Mouse (Mus musculus) lung, postnatal 0 days (tissue): ENCODE measurements at regions not wholly inside any gene's neighbourhood (a gene's known extent, or its start where the extent isn't known, plus 50 kb on each side); places are given as distances from the start of the nearest gene placed in this dataset.

ENCODE experiments used
- ATAC-seq: fragments of 200-750 bp; cut with Nextera tagmentation; 2 replicates; pipeline ENCODE4 v1.8.0; 2017; ENCODE audit warnings: moderate library complexity
- DNase-seq: peaks from one replicate; pipeline ENCODE4 v3.0.0-alpha.2; 2016; ENCODE audit warnings: low spot score
- H3K27ac ChIP-seq: fragments of 300-500 bp; sonication (generic); 2 replicates; pipeline ENCODE4 v1.5.1; 2014; ENCODE audit warnings: antibody characterized with exemption, mild to moderate bottlenecking, low read length, mixed read lengths
- H3K27me3 ChIP-seq: fragments of 300-500 bp; sonication (generic); replicated peaks from 2 replicates; pipeline ENCODE4 v1.6.1; 2014; ENCODE audit warnings: low read length, mixed read lengths; ENCODE audit not compliant: insufficient read depth
- H3K36me3 ChIP-seq: fragments of 300-500 bp; sonication (generic); 2 replicates; pipeline ENCODE4 v1.6.1; 2014; ENCODE audit warnings: low read length, mixed read lengths; ENCODE audit not compliant: insufficient read depth
- H3K4me1 ChIP-seq: fragments of 300-500 bp; sonication (generic); 2 replicates; pipeline ENCODE4 v1.6.1; 2014; ENCODE audit warnings: antibody characterized with exemption, low read depth, low read length, mixed read lengths; ENCODE audit not compliant: insufficient read depth
- H3K4me2 ChIP-seq: fragments of 300-500 bp; sonication (generic); replicated peaks from 2 replicates; pipeline ENCODE4 v1.6.1; 2014; ENCODE audit warnings: low read depth, mild to moderate bottlenecking, low read length, moderate library complexity, mixed read lengths
- H3K4me3 ChIP-seq: fragments of 300-500 bp; sonication (generic); 2 replicates; pipeline ENCODE4 v1.5.1; 2014; ENCODE audit warnings: low read depth, low read length
- H3K9ac ChIP-seq: fragments of 300-500 bp; sonication (generic); replicated peaks from 2 replicates; pipeline ENCODE4 v1.6.1; 2014; ENCODE audit warnings: low read depth, mild to moderate bottlenecking
- H3K9me3 ChIP-seq: fragments of 300-500 bp; sonication (generic); 2 replicates; pipeline ENCODE4 v1.6.1; 2016; ENCODE audit warnings: low read length, mixed read lengths
- CTCF ChIP-seq: IDR thresholded peaks from 2 replicates; pipeline ENCODE4 v1.5.1; 2016; ENCODE audit warnings: antibody characterized with exemption, mild to moderate bottlenecking
- EP300 ChIP-seq: IDR thresholded peaks from 2 replicates; pipeline ENCODE4 v1.6.1; 2016; ENCODE audit warnings: antibody characterized with exemption, mild to moderate bottlenecking, control low read depth
- WGBS: fragments of 180-500 bp; shearing (Covaris S2); extraction: QIAGEN DNeasy Blood & Tissue Kit; methylation state at CpG from one replicate; pipeline ENCODE4 v1.1.7; 2014; 5-methylcytosine and 5-hydroxymethylcytosine counted together

DNA sequence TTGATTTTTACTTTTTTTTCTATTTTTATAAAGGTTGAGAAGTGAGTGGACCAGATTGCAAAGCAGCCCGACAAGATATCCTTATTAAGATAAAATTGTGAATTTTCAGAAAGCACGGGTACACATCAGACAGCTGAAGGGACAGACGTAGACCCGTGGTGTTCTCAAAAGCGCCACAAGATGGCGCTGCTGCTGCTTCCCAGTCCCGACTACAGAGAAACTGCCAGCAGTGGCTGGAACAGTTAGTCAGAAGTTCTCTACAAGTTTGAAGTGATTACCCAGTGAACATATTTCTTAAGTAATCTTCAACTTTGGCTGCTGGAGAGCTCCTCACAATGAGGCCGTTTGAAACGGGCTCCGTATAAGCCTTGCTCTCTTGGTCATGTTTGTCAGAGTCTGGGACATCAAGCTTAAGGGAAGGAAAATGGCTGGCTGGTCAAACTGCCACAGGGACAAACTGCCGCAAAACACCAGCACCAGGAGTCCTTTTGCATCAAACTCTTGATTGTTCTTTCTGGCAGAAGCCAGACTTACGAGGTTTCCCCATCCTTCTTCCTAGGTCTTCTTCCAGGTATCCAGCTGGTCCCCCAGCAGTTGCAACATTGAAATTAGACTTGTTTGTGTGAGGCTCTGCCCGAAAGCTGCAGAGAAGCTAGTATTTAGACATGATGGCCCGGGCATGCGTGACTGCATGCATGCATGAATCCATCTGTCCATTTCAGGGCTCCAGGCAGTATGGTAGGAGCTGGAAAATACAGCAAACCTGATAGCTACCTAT is 106.0 kb upstream of the Chd6 start:
- DNase-seq (peak; percentile 94), ATAC-seq (peak; percentile 78)
- no peak overlapping the region for H3K27ac ChIP-seq
- H3K36me3 ChIP-seq = no peaks in the 10 kb centered on the region
- no peak overlapping the region for H3K4me3 ChIP-seq
- no peaks in the 10 kb centered on the region for H3K4me1 ChIP-seq
- no peak overlapping the region for H3K9ac ChIP-seq
- no peak overlapping the region for H3K4me2 ChIP-seq
- no peaks in the 10 kb centered on the region for H3K27me3 ChIP-seq
- peak; percentile 89 for TF ChIP-seq CTCF
- TF ChIP-seq EP300 = no peak
- 23% methylated on average over 15 of the region's 15 CpGs for WGBS
- no peaks in the 10 kb centered on the region for H3K9me3 ChIP-seq

DNA sequence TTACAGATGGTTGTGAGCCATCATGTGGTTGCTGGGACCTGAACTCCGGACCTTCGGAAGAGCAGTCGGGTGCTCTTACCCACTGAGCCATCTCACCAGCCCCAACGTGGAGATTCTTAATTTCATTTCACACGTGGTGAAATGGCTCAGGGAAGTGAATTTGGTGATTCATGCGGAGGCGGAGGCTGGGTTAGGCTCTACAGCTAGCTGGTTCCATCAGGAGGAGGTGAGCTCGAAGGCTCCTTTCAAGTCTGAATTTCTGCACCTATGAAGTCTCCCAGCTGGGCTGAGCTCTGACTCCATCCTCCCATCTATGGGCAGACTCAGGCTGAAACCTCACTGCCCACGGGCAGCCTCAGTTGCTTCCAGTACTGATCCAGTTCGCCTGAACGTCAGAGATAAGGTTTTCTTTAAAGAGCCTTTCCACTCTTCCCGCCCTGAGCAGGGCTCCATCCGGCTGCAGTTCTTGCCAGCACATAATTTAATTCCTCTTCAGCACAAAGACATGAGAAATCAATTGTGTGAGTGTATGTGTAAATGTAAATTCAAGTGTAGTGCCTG is 103.5 kb upstream of the Chd6 start:
- no peaks in the 10 kb centered on the region for H3K9me3 ChIP-seq
- H3K27me3 ChIP-seq = no peaks in the 10 kb centered on the region
- no peak overlapping the region for H3K4me2 ChIP-seq

DNA sequence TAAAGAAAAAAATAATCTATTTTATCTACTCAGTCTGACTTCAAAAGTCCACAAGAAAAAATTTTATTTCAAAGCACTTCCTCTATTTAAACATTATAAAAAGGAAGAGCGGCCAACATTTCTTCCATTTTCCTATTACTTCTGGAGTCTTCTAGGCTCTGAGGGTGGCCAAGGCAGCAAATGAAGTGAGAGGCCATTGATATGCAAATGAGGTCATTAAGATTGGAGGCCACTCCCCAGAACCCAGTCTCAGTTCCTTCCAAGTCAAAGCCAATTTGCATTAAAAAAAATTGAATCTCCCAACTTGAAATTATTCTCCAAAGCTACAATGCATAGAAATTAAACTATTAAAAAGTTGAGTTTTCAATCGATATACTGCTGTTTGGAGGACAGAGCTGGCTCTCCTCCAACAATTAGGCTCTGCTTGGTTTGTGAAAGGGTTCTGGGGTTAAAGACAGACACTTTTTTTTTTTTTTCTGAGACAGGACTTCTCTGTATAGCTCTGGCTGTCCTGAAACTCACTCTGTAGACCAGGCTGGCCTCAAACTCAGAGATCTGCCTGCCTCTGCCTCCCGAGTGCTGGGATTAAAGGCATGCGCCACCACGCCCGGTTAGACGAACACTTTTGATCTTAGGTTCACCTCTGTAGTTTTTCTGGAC is 88.0 kb upstream of the Chd6 start:
- Histone ChIP-seq H3K9ac (no peak overlapping the region), H3K27ac (no peak overlapping the region), H3K4me2 (no peak overlapping the region), H3K4me3 (no peak overlapping the region), H3K27me3 (no peaks in the 10 kb centered on the region), H3K36me3 (no peaks in the 10 kb centered on the region), H3K4me1 (no peaks in the 10 kb centered on the region), H3K9me3 (no peaks in the 10 kb centered on the region)
- DNase-seq (no peak), ATAC-seq (no peak)
- TF ChIP-seq EP300 (no peak), CTCF (no peak)
- WGBS = 92% methylated on average over 7 of the region's 7 CpGs

More for the DNA sequence above, 103.5 kb upstream of the Chd6 start:
- Histone ChIP-seq H3K27ac (no peak overlapping the region), H3K9ac (no peak overlapping the region), H3K4me1 (no peaks in the 10 kb centered on the region), H3K4me3 (no peak overlapping the region), H3K36me3 (no peaks in the 10 kb centered on the region)
- no peak for ATAC-seq
- DNase-seq = no peak
- no peak for TF ChIP-seq CTCF
- WGBS = 63% methylated on average over 13 of the region's 13 CpGs

DNA sequence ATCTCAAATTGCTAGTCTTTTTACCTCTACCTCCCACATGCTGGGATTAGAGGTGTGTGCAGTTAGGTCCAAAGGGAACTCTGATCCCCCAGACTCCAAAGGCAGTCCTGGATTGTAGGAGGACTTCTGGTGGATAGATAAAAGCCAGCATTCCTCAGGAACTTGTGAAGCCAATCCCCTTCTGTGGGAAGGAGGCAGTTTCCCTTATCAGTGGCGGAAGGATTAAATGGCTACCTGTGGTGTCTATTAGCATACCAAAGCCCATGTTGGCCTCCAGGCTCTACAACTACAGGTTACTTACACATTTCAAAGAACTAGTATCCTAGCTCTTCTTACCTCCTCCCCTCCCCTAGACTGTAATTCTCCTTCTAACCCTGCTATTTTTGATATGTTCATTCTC is 78.6 kb upstream of the Chd6 start:
- no peak for DNase-seq
- no peaks in the 10 kb centered on the region for H3K27me3 ChIP-seq
- 55% methylated on average over 1 of the region's 1 CpGs for WGBS
- H3K9me3 ChIP-seq = no peaks in the 10 kb centered on the region
- H3K4me1 ChIP-seq = no peaks in the 10 kb centered on the region
- no peak for TF ChIP-seq EP300
- no peak for TF ChIP-seq CTCF
- ATAC-seq = no peak
- H3K4me3 ChIP-seq = no peak overlapping the region
- no peak overlapping the region for H3K9ac ChIP-seq
- H3K27ac ChIP-seq = no peak overlapping the region
- no peak overlapping the region for H3K4me2 ChIP-seq
- H3K36me3 ChIP-seq = no peaks in the 10 kb centered on the region

DNA sequence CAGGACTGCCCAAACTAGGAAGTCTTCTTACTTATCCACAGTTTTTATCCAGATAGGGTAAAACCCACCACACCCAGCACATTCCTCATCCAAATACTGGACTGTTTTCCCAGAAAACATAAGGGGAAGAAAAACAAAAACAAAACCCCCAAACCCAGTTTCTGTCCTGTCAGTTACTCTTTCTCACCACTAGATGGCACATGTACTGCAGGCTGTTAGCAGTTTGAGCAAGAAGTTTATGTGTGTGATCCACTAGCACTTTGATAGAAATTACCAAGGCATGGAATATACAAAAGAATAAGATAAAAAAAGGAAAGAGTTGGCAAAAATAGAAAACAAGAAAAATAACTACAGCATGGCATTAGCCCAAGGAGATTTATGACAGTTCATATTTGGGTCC is 76.2 kb upstream of the Chd6 start:
- H3K9me3 ChIP-seq = no peaks in the 10 kb centered on the region
- no peak overlapping the region for H3K9ac ChIP-seq
- no peaks in the 10 kb centered on the region for H3K27me3 ChIP-seq
- TF ChIP-seq CTCF = peak; percentile 80
- no peak for TF ChIP-seq EP300
- no peak overlapping the region for H3K4me2 ChIP-seq
- no peaks in the 10 kb centered on the region for H3K36me3 ChIP-seq
- no peak overlapping the region for H3K4me3 ChIP-seq
- DNase-seq = peak; percentile 52
- no peak overlapping the region for H3K27ac ChIP-seq
- H3K4me1 ChIP-seq = no peaks in the 10 kb centered on the region
- no peak for ATAC-seq

DNA sequence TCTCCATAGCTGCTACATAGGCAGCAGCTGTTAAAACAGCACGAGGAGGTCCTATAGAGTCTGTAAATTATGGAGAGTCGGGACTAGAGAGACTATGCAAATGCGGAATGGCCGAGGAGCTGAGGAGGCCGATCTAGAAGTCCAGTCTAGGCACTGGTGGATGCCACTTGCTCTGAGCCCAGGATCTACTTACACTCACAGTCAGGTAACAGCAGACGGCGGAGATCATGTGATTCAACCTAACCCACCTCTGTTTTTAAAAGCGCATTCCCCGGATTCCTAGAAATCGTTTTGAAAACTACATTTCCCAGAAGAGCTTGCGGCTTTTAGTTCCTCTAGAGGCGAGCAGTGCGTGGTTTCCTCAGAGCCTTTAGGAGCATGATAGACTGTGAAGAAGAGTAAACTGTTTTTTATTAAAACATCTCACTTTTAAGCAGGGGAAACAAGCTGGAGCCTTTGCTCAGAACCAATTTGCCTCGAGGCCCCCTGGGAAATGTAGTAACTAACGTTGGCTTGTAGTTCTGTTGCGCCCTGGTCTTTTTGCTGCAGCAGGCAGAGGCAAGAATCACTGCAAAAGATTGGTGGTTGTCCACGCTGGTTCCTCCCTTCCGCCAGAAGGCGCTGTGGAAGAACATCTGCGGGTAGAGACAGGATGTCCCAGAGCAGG is 68.6 kb upstream of the Chd6 start:
- H3K27ac ChIP-seq = peak overlapping the region; percentile 89
- peak overlapping the region; percentile 34 for H3K9ac ChIP-seq
- H3K4me2 ChIP-seq = peak overlapping the region; percentile 66
- H3K9me3 ChIP-seq = no peaks in the 10 kb centered on the region
- H3K36me3 ChIP-seq = no peaks in the 10 kb centered on the region
- peak overlapping the region; percentile 47 for H3K4me3 ChIP-seq
- TF ChIP-seq EP300 (peak; percentile 68), CTCF (peak; percentile 76)
- WGBS = 2% methylated on average over 20 of the region's 20 CpGs
- ATAC-seq (peak; percentile 92), DNase-seq (peak; percentile 87)
- H3K27me3 ChIP-seq = no peaks in the 10 kb centered on the region
- no peaks in the 10 kb centered on the region; the same call in 1 of the 2 replicates for H3K4me1 ChIP-seq
